Mouse (Mus musculus) stomach, postnatal 0 days (tissue): Measurements from ENCODE around the gene Mterf2.
A peak's percentile ranks its signal among the peaks of the same experiment; 100 is the strongest.

ENCODE experiments used
- CTCF ChIP-seq: IDR thresholded peaks from 2 replicates; pipeline ENCODE4 v1.5.1; 2016; ENCODE audit warnings: antibody characterized with exemption, low read depth, mild to moderate bottlenecking, moderate library complexity
- EP300 ChIP-seq: optimal IDR thresholded peaks from 2 replicates; pipeline ENCODE3; 2016; ENCODE audit warnings: antibody characterized with exemption

GRCm38 (mm10) chr10:85161745-85162351 lies 34.0 kb upstream of the Mterf2 start:
- TF ChIP-seq CTCF (no peak), EP300 (peak; percentile 47)
